ENCODE assay signal across 18 mouse cellular contexts in genomic region chr14:119737408-119737961, GRCm38 (mm10).
"Had no signal": no experiment of that assay in that cellular context is flagged by ENCODE, and none has a peak within 500 bp of the region (broad histone marks: within the 10 kb centered on the region; RNA-seq: fewer than 3 reads in every experiment).

No protein-coding gene starts in this region.

- H3K4me2 ChIP-seq: lung, embryonic 14.5 days; midbrain, embryonic 11.5 days; midbrain, embryonic 13.5 days; midbrain, embryonic 15.5 days; neural tube, embryonic 12.5 days had no signal

- H3K4me3 ChIP-seq: megakaryocyte, embryonic 14.5 days; midbrain, embryonic 13.5 days; midbrain, embryonic 15.5 days; neural tube, embryonic 12.5 days had no signal

- H3K9me3 ChIP-seq: midbrain, embryonic 13.5 days; midbrain, embryonic 15.5 days; neural tube, embryonic 12.5 days had no signal

- H3K27me3 ChIP-seq: megakaryocyte, embryonic 14.5 days; midbrain, embryonic 13.5 days; midbrain, embryonic 15.5 days; neural tube, embryonic 12.5 days had no signal

- H3K27ac ChIP-seq: macrophage; midbrain, embryonic 13.5 days; midbrain, embryonic 15.5 days; neural tube, embryonic 12.5 days had no signal

- ATAC-seq: midbrain, embryonic 13.5 days; midbrain, embryonic 15.5 days had no signal

- H3K4me1 ChIP-seq: megakaryocyte, embryonic 14.5 days; midbrain, embryonic 13.5 days; midbrain, embryonic 15.5 days; neural tube, embryonic 12.5 days had no signal

- H3K9ac ChIP-seq: lung, embryonic 14.5 days; midbrain, embryonic 13.5 days; midbrain, embryonic 15.5 days; neural tube, embryonic 12.5 days had no signal

- DNase-seq: lung, adult 18-20 months; lung, embryonic 14.5 days; lung, postnatal 14 days; lung, postnatal 36 days; retina, postnatal 1 day; right cerebral cortex, adult 18-20 months; right cerebral cortex, postnatal 25 days; right cerebral cortex, postnatal 4 days; spleen, adult 18-20 months; thymus, adult 18-20 months; thymus, postnatal 14 days; thymus, postnatal 36 days had no signal

- H3K36me3 ChIP-seq: midbrain, embryonic 13.5 days; midbrain, embryonic 15.5 days; neural tube, embryonic 12.5 days had no signal
